Mouse (Mus musculus) liver, embryonic 14.5 days (tissue): ENCODE data around the gene Gm19402. TPM values are rescaled to one million over a fixed set of nuclear protein-coding genes. Genes with fewer than 3 reads are reported as not detected.

Source experiments
- ATAC-seq: fragments of 200-750 bp; cut with Nextera tagmentation; 2 replicates; pipeline ENCODE4 v1.8.0; 2017; ENCODE audit warnings: moderate number of reproducible peaks, mild to moderate bottlenecking, moderate library complexity; ENCODE audit not compliant: insufficient read depth
- DNase-seq, 3 experiments: peaks; one replicate each; pipeline ENCODE4 v3.0.0-alpha.2; 2012 to 2013; ENCODE audit warnings: low read depth in 3 of 3, low spot score in 3 of 3
- H3K27ac ChIP-seq: fragments of 300-500 bp; sonication (generic); 2 replicates; pipeline ENCODE4 v1.5.1; 2014; ENCODE audit warnings: moderate library complexity, mild to moderate bottlenecking, control low read depth, inconsistent platforms
- H3K27me3 ChIP-seq: fragments of 300-500 bp; sonication (generic); 2 replicates; pipeline ENCODE4 v1.6.1; 2014; ENCODE audit warnings: mild to moderate bottlenecking, low read length, moderate library complexity; ENCODE audit not compliant: control insufficient read depth, insufficient read depth
- H3K36me3 ChIP-seq: fragments of 300-500 bp; sonication (generic); replicated peaks from 2 replicates; pipeline ENCODE4 v1.6.1; 2014; ENCODE audit warnings: low read depth; ENCODE audit not compliant: control insufficient read depth, insufficient read depth
- H3K4me1 ChIP-seq, 2 experiments: fragments of 200-500 bp in 1 of 2; fragments of 300-500 bp in 1 of 2; sonication (generic) in 1 of 2; replicated peaks; 2 replicates each; pipeline ENCODE4 v1.6.1; 2012 to 2014; ENCODE audit warnings: antibody characterized with exemption in 1 of 2, inconsistent platforms in 1 of 2, low read length in 1 of 2; ENCODE audit not compliant: control insufficient read depth in 2 of 2, insufficient read depth in 2 of 2
- H3K4me2 ChIP-seq: fragments of 300-500 bp; sonication (generic); 2 replicates; pipeline ENCODE4 v1.6.1; 2014; ENCODE audit warnings: low read depth, mild to moderate bottlenecking, control low read depth, moderate library complexity
- H3K4me3 ChIP-seq, 2 experiments: fragments of 200-500 bp in 1 of 2; fragments of 300-500 bp in 1 of 2; sonication (generic) in 1 of 2; 2 replicates each; pipeline ENCODE4 v1.5.1; 2012 to 2014; ENCODE audit warnings: low read depth in 2 of 2, low read length in 2 of 2, mild to moderate bottlenecking in 2 of 2, control low read depth in 1 of 2, inconsistent platforms in 1 of 2, moderate library complexity in 1 of 2; ENCODE audit not compliant: insufficient read depth in 1 of 2
- H3K9ac ChIP-seq: fragments of 300-500 bp; sonication (generic); replicated peaks from 2 replicates; pipeline ENCODE4 v1.6.1; 2014; ENCODE audit warnings: mild to moderate bottlenecking, control low read depth, moderate library complexity
- H3K9me3 ChIP-seq: fragments of 300-500 bp; sonication (generic); 2 replicates; pipeline ENCODE4 v1.6.1; 2016; ENCODE audit warnings: low read length, mixed read lengths; ENCODE audit not compliant: control insufficient read depth
- CTCF ChIP-seq: IDR thresholded peaks from 2 replicates; pipeline ENCODE4 v1.5.1; 2016; ENCODE audit warnings: antibody characterized with exemption, low read depth, control low read depth
- EP300 ChIP-seq: IDR thresholded peaks from 2 replicates; pipeline ENCODE4 v1.6.1; 2016; ENCODE audit warnings: antibody characterized with exemption, low read depth
- WGBS: fragments of 180-500 bp; shearing (Covaris S2); extraction: QIAGEN DNeasy Blood & Tissue Kit; methylation state at CpG from one replicate; pipeline ENCODE4 v1.1.7; 2014; ENCODE audit not compliant: insufficient replicate concordance; 5-methylcytosine and 5-hydroxymethylcytosine counted together
- polyA plus RNA-seq, 2 experiments: library from polyadenylated mRNA; depleted of rRNA in 1 of 2; stranded (reverse) in 1 of 2; unstranded in 1 of 2; fragments of >200 nt; fragmentation: Nextera tagmentation in 1 of 2; extraction: Ambion mirVana in 1 of 2; gene quantifications; 2 replicates each; pipeline versions ENCODE4 v1.2.1 to v1.2.3; 2012 to 2014

Gm19402 gene
- polyA plus RNA-seq, 2 experiments = not detected

DNA sequence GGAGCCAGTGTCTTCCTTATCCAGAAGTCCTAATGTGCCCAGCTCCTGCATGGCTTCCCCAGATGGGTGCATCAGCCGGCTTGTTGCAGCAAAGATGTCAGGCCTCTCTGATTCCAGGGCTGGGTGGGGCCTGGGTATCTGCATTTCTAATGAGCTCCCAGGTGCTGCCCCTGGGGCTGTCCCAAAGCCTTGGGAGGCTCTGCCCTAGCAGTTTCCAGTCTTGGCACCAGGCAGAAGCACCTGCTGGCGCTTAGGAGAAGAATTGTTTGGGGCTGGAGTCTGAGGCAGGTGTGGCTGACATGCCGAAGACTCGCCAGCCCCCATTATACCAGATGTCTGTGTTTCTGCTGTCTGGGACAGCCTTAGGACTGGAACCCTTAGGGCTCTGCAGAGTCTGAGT, 19.8 kb downstream of the Gm19402 start:
- H3K27me3 ChIP-seq = peaks cover 4% of the 10 kb centered on the region
- 69% methylated on average over 4 of the region's 4 CpGs for WGBS
- no peak for DNase-seq
- no peak overlapping the region for H3K9ac ChIP-seq
- no peak for TF ChIP-seq CTCF
- TF ChIP-seq EP300 = no peak
- no peak for ATAC-seq
- no peak overlapping the region for H3K4me2 ChIP-seq
- peaks cover 13 to 16% of the 10 kb centered on the region in 2 experiments for H3K4me1 ChIP-seq
- no peak overlapping the region for H3K27ac ChIP-seq
- H3K9me3 ChIP-seq = no peaks in the 10 kb centered on the region
- no peaks in the 10 kb centered on the region for H3K36me3 ChIP-seq
- H3K4me3 ChIP-seq = no peak overlapping the region

GRCm38 (mm10) chr10:77667402-77667801, 23.2 kb downstream of the Gm19402 start:
- Histone ChIP-seq H3K27me3 (no peaks in the 10 kb centered on the region; the same call in none of the 2 replicates), H3K4me2 (no peak overlapping the region), H3K27ac (no peak overlapping the region), H3K9me3 (no peaks in the 10 kb centered on the region), H3K4me3 (no peak overlapping the region), H3K36me3 (no peaks in the 10 kb centered on the region), H3K9ac (no peak overlapping the region), H3K4me1 (peaks cover 13 to 16% of the 10 kb centered on the region in 2 experiments)
- ATAC-seq = no peak
- TF ChIP-seq CTCF (no peak), EP300 (no peak)
- WGBS = 69% methylated on average over 4 of the region's 4 CpGs
- DNase-seq = no peak

- peaks cover 8 to 10% of the 10 kb centered on the region in 2 experiments for H3K4me1 ChIP-seq
- H3K9me3 ChIP-seq = no peaks in the 10 kb centered on the region
- no peaks in the 10 kb centered on the region for H3K36me3 ChIP-seq
- no peak overlapping the region for H3K9ac ChIP-seq
- H3K27me3 ChIP-seq = no peaks in the 10 kb centered on the region; the same call in none of the 2 replicates
- H3K4me3 ChIP-seq = no peak overlapping the region
- ATAC-seq (no peak), DNase-seq (no peak)
- no peak for TF ChIP-seq CTCF
- TF ChIP-seq EP300 = no peak
- H3K4me2 ChIP-seq = no peak overlapping the region
- no peak overlapping the region for H3K27ac ChIP-seq
- 68% methylated on average over 8 of the region's 8 CpGs for WGBS
Measured at GRCm38 (mm10) chr10:77666342-77666741, 24.2 kb downstream of the Gm19402 start.

DNA sequence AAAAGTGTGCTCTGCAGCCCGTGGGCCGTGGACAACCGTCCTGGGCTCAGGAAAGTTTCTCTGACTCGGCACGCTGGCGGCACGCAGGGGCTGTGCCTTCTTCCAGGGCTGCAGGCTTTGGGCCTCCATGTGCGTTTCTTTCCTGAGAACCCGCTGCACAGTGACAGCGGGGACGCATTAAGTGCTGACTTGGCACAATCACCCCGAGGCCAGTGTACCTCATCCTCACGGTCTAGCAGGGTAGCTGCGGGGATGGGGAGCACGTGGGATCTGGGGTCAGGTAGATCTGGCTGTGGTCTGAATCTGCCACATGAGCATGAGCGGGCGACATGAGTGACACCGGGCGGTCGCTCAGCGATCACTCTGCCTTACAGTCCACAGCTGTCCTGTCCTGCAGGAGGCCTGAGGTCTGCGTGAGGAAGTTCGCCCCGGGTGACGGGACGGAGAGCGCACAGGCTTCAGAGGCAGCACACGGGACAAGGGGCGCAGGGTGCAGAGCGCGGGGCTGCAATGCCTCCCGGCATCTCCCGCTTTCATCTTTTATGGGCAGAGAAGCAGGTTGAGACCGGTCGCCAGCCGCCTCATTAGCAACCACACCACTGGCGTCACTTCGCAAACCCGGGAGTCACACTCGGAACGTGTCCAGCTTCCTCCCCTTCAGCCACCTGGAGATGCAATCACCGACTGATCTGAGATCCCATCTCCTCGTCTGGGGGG, 26.4 kb downstream of the Gm19402 start:
- no peaks in the 10 kb centered on the region for H3K4me1 ChIP-seq
- no peak overlapping the region for H3K4me2 ChIP-seq
- no peak overlapping the region for H3K27ac ChIP-seq
- H3K9ac ChIP-seq = no peak overlapping the region
- H3K4me3 ChIP-seq = no peak overlapping the region
- H3K36me3 ChIP-seq = no peaks in the 10 kb centered on the region
- no peak for DNase-seq
- no peaks in the 10 kb centered on the region for H3K9me3 ChIP-seq
- H3K27me3 ChIP-seq = no peaks in the 10 kb centered on the region; the same call in none of the 2 replicates
- TF ChIP-seq CTCF (no peak), EP300 (no peak)
- WGBS = 36% methylated on average over 43 of the region's 43 CpGs
- no peak for ATAC-seq

DNA sequence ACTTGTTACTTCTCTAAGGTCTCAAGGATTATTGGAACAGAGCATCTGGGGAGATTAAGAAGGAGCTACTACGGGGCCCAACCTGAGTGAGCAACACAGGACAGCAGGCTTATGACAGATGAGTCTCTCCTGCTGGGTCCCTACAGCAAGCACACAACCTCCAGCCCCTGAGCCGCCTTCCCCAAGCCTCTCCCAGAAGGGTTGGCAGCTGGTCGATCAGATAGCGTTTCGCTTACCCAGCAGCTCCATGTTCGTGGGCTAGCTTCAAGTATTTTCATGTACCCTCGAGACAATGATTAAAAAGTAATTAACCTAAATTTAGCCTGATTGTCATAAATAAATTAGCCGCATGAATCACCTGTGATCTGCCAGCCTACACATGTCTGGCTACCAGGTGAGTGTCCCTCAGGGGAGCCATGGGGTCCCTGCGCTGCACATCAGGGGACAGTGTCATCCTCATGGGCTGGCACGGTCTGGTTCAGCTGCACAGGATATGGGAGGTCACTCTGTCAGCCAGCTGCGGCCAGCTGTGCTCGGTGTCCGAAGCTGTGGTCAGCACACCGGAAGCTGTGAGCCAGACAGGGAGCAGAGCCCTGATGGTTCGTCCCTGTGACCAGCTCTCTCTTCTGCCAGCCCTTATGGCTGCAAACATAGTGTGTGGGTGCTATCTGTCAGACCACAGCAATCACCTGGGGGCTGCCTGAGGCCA, 32.1 kb downstream of the Gm19402 start:
- Histone ChIP-seq H3K36me3 (no peaks in the 10 kb centered on the region), H3K9me3 (no peaks in the 10 kb centered on the region), H3K27ac (no peak overlapping the region), H3K4me3 (no peak overlapping the region), H3K9ac (no peak overlapping the region), H3K27me3 (no peaks in the 10 kb centered on the region), H3K4me2 (no peak overlapping the region), H3K4me1 (no peaks in the 10 kb centered on the region)
- DNase-seq (no peak), ATAC-seq (no peak)
- WGBS = 44% methylated on average over 15 of the region's 15 CpGs
- no peak for TF ChIP-seq EP300
- no peak for TF ChIP-seq CTCF
